Mouse (Mus musculus): ENCODE results near the gene Pde1b. TPM values are rescaled to one million over a fixed set of nuclear protein-coding genes. Genes with fewer than 3 reads are reported as not detected.
A peak's percentile ranks its signal among the peaks of the same experiment; 100 is the strongest.

Gene Pde1b
- total and polyA plus RNA-seq, 2 experiments from 2014 or later, result 0.88 to 1.3 TPM

- H3K36me3 ChIP-seq (replicated peaks; ENCODE audit: control insufficient read depth, insufficient read depth, low read length), result no peaks in the 10 kb centered on the region
- TF ChIP-seq EP300 (IDR thresholded peaks at IDR 0.05; ENCODE audit: low read depth) (no peak), CTCF (IDR thresholded peaks at IDR 0.05; ENCODE audit: low read depth) (peak; percentile 40)
- H3K27ac ChIP-seq (ENCODE audit: low read depth), result no peak overlapping the region
- 5% methylated on average over 1 of the region's 1 CpGs for WGBS
- no peak overlapping the region for H3K9ac ChIP-seq (replicated peaks; ENCODE audit: low read depth, low read length)
- H3K4me3 ChIP-seq (ENCODE audit: low read depth, low read length), result no peak overlapping the region
- no peaks in the 10 kb centered on the region for H3K9me3 ChIP-seq (replicated peaks; ENCODE audit: control insufficient read depth, low read length)
- H3K4me2 ChIP-seq (ENCODE audit: low read depth, low read length), result no peak overlapping the region
- no peaks in the 10 kb centered on the region for H3K27me3 ChIP-seq (ENCODE audit: control insufficient read depth, insufficient read depth, low read length)
- DNase-seq (ENCODE audit: low spot score) (no peak), ATAC-seq (ENCODE audit: insufficient read depth, low read depth) (no peak)
- H3K4me1 ChIP-seq (ENCODE audit: control insufficient read depth, insufficient read depth), result no peaks in the 10 kb centered on the region
Measured at GRCm38 (mm10) chr15:103482488-103482887, 20.3 kb upstream of the Pde1b start.

DNA sequence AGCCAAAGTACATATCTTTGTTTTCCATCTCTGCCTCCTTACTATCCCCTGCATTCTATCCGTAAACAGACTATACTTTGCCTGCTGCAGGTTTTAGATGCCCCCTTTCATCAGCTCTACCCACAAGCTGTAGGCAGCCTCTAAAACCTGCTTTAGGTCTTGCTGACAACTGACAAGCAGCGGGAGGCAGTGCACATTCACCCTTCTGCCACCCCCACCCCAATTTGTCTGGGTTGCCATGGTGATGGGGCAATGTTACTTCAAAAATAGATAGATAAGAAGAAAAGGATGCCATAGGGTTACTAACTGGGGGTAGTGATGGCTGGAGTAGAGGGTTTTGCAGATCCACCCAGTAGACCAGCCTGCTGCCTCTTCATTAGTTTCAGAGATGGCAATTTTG lies 18.3 kb upstream of the Pde1b start:
- no peak for TF ChIP-seq EP300 (IDR thresholded peaks at IDR 0.05; ENCODE audit: low read depth)
- no peak for TF ChIP-seq CTCF (IDR thresholded peaks at IDR 0.05; ENCODE audit: low read depth)
- Histone ChIP-seq H3K27ac (ENCODE audit: low read depth) (no peak overlapping the region), H3K9me3 (replicated peaks; ENCODE audit: control insufficient read depth, low read length) (no peaks in the 10 kb centered on the region), H3K9ac (replicated peaks; ENCODE audit: low read depth, low read length) (no peak overlapping the region), H3K4me1 (ENCODE audit: control insufficient read depth, insufficient read depth) (no peaks in the 10 kb centered on the region), H3K4me3 (ENCODE audit: low read depth, low read length) (no peak overlapping the region), H3K27me3 (ENCODE audit: control insufficient read depth, insufficient read depth, low read length) (no peaks in the 10 kb centered on the region), H3K36me3 (replicated peaks; ENCODE audit: control insufficient read depth, insufficient read depth, low read length) (no peaks in the 10 kb centered on the region), H3K4me2 (ENCODE audit: low read depth, low read length) (no peak overlapping the region)
- ATAC-seq (ENCODE audit: insufficient read depth, low read depth), result no peak
- no peak for DNase-seq (ENCODE audit: low spot score)
- WGBS, result 57% methylated on average over 2 of the region's 2 CpGs

GRCm38 (mm10) chr15:103485106-103485505 lies 17.7 kb upstream of the Pde1b start:
- DNase-seq (ENCODE audit: low spot score), result no peak
- Histone ChIP-seq H3K36me3 (replicated peaks; ENCODE audit: control insufficient read depth, insufficient read depth, low read length) (no peaks in the 10 kb centered on the region), H3K9me3 (replicated peaks; ENCODE audit: control insufficient read depth, low read length) (no peaks in the 10 kb centered on the region), H3K4me3 (ENCODE audit: low read depth, low read length) (no peak overlapping the region), H3K27ac (ENCODE audit: low read depth) (no peak overlapping the region), H3K4me2 (ENCODE audit: low read depth, low read length) (no peak overlapping the region), H3K9ac (replicated peaks; ENCODE audit: low read depth, low read length) (no peak overlapping the region), H3K27me3 (ENCODE audit: control insufficient read depth, insufficient read depth, low read length) (no peaks in the 10 kb centered on the region), H3K4me1 (ENCODE audit: control insufficient read depth, insufficient read depth) (no peaks in the 10 kb centered on the region)
- WGBS, result 52% methylated on average over 3 of the region's 3 CpGs
- no peak for ATAC-seq (ENCODE audit: insufficient read depth, low read depth)
- TF ChIP-seq EP300 (IDR thresholded peaks at IDR 0.05; ENCODE audit: low read depth) (no peak), CTCF (IDR thresholded peaks at IDR 0.05; ENCODE audit: low read depth) (no peak)

DNA sequence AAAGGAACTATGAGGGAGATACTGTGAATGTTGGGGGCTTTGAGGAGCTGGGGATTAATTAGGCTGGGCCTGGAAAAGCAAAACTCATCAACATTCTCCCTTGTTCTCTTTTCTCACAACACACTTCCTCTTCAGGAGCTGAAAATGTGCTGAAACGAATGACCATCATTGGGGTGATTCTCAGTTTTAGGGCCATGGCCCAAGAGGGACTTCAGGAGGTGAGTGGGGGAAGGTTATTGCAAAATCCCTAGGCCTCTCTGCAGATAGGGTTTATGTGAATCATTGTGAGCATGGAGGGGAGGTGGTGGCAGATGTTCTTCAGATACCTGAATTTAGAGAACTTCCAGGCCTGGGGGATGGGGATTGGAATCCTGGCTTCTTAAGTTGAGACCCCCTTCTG lies 16.2 kb upstream of the Pde1b start:
- no peak for TF ChIP-seq CTCF (IDR thresholded peaks at IDR 0.05; ENCODE audit: low read depth)
- no peak for TF ChIP-seq EP300 (IDR thresholded peaks at IDR 0.05; ENCODE audit: low read depth)
- Histone ChIP-seq H3K9me3 (replicated peaks; ENCODE audit: control insufficient read depth, low read length) (no peaks in the 10 kb centered on the region), H3K27ac (ENCODE audit: low read depth) (no peak overlapping the region), H3K4me2 (ENCODE audit: low read depth, low read length) (no peak overlapping the region), H3K4me3 (ENCODE audit: low read depth, low read length) (no peak overlapping the region), H3K4me1 (ENCODE audit: control insufficient read depth, insufficient read depth) (no peaks in the 10 kb centered on the region), H3K36me3 (replicated peaks; ENCODE audit: control insufficient read depth, insufficient read depth, low read length) (no peaks in the 10 kb centered on the region), H3K9ac (replicated peaks; ENCODE audit: low read depth, low read length) (no peak overlapping the region), H3K27me3 (ENCODE audit: control insufficient read depth, insufficient read depth, low read length) (no peaks in the 10 kb centered on the region)
- no peak for DNase-seq (ENCODE audit: low spot score)
- WGBS, result 76% methylated on average over 1 of the region's 1 CpGs
- ATAC-seq (ENCODE audit: insufficient read depth, low read depth), result no peak

DNA sequence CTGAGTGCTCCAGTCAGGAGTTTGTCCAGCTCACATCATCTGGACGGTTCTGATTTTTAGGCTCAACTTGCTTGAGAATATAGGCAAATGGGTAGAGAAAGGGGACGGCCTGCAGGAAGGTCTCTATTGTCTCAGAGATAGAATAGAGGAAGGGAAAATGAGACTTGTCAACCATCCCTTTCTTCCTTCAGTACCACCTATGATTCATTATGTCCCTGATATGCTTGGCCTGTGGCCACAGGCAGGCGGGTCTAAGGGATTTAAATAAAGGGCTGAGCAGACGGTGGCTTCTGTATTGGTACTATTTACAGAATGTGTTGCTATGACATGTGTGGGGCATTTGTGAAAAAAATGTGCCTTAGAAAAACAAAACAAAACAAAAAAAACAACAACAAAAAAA lies 14.5 kb upstream of the Pde1b start:
- TF ChIP-seq EP300 (IDR thresholded peaks at IDR 0.05; ENCODE audit: low read depth), result no peak
- no peak for TF ChIP-seq CTCF (IDR thresholded peaks at IDR 0.05; ENCODE audit: low read depth)
- no peak for ATAC-seq (ENCODE audit: insufficient read depth, low read depth)
- WGBS, result 27% methylated on average over 4 of the region's 4 CpGs

More for the DNA sequence above, 14.5 kb upstream of the Pde1b start:
- H3K4me3 ChIP-seq (ENCODE audit: low read depth, low read length), result no peak overlapping the region
- H3K4me2 ChIP-seq (ENCODE audit: low read depth, low read length), result no peak overlapping the region
- DNase-seq (ENCODE audit: low spot score), result no peak
- no peaks in the 10 kb centered on the region for H3K4me1 ChIP-seq (ENCODE audit: control insufficient read depth, insufficient read depth)
- H3K27ac ChIP-seq (ENCODE audit: low read depth), result no peak overlapping the region
- H3K9ac ChIP-seq (replicated peaks; ENCODE audit: low read depth, low read length), result no peak overlapping the region
- no peaks in the 10 kb centered on the region for H3K27me3 ChIP-seq (ENCODE audit: control insufficient read depth, insufficient read depth, low read length)
- no peaks in the 10 kb centered on the region for H3K36me3 ChIP-seq (replicated peaks; ENCODE audit: control insufficient read depth, insufficient read depth, low read length)
- H3K9me3 ChIP-seq (replicated peaks; ENCODE audit: control insufficient read depth, low read length), result no peaks in the 10 kb centered on the region
